Mouse (Mus musculus) brain, embryonic 14.5 days (tissue): ENCODE data around the gene Ptma.

Experiments used
- CTCF ChIP-seq: fragments of 200-500 bp; IDR thresholded peaks from 2 replicates; pipeline ENCODE4 v1.5.1; 2012; ENCODE audit warnings: inconsistent platforms, mild to moderate bottlenecking, moderate library complexity, borderline replicate concordance; ENCODE audit not compliant: insufficient read depth, insufficient read length; ENCODE audit errors: extremely low read depth
- POLR2A ChIP-seq: fragments of 200-500 bp; IDR thresholded peaks from 2 replicates; pipeline ENCODE4 v1.6.1; 2012; ENCODE audit warnings: mild to moderate bottlenecking, inconsistent platforms, borderline replicate concordance; ENCODE audit not compliant: poor library complexity, insufficient read depth, insufficient read length, severe bottlenecking; ENCODE audit errors: extremely low read depth

- no peak for TF ChIP-seq CTCF
- no peak for TF ChIP-seq POLR2A
Measured at GRCm38 (mm10) chr1:86498611-86499010, 27.9 kb upstream of the Ptma start.
